Mouse (Mus musculus) gastrocnemius, adult 2 months (tissue): ENCODE measurements around the gene Coro7. TPM values are rescaled to one million over a fixed set of nuclear protein-coding genes. Genes with fewer than 3 reads are reported as not detected.

Experiments
- DNase-seq: peaks from one replicate; pipeline ENCODE4 v3.0.0; 2022
- H3K27ac ChIP-seq: fragments of 200-600 bp; 2 replicates; pipeline ENCODE4 v1.8.1; 2022; ENCODE audit warnings: mild to moderate bottlenecking
- H3K4me3 ChIP-seq: fragments of 200-600 bp; 2 replicates; pipeline ENCODE4 v1.8.1; 2022; ENCODE audit warnings: mild to moderate bottlenecking, moderate library complexity
- CTCF ChIP-seq: fragments of 200-600 bp; IDR thresholded peaks from 2 replicates; pipeline ENCODE4 v1.8.1; 2022; ENCODE audit warnings: antibody characterized with exemption, mild to moderate bottlenecking, moderate library complexity
- intact Hi-C: fragments of 180-260 bp; cut with DNase I; formaldehyde crosslinking; loops from one replicate; pipeline ENCODE4 v1.15.1; 2025
- total RNA-seq, 2 experiments: library from RNA; stranded (reverse); gene quantifications; 2 replicates each; pipeline ENCODE4 v1.2.3; 2021

Gene Coro7
- total RNA-seq, 2 experiments from 2014 or later, result 12.1 to 13.6 TPM

- intact Hi-C loops, result no loop called here
- Histone ChIP-seq H3K27ac (peak overlapping the region; percentile 91), H3K4me3 (peak overlapping the region; percentile 84)
- TF ChIP-seq CTCF, result no peak
- DNase-seq, result no peak
Measured at GRCm38 (mm10) chr16:4641119-4641838, 38.3 kb downstream of the Coro7 start.

- DNase-seq, result no peak
- TF ChIP-seq CTCF, result no peak
- intact Hi-C loops, result no loop called here
- peak overlapping the region; percentile 91 for H3K27ac ChIP-seq
- peak overlapping the region; percentile 84 for H3K4me3 ChIP-seq
Measured at GRCm38 (mm10) chr16:4640267-4641005, 39.1 kb downstream of the Coro7 start.

GRCm38 (mm10) chr16:4639831-4640237, 39.7 kb downstream of the Coro7 start, which contains the start of the genes Vasn and Dnaja3:
Gene Vasn, plus strand, starts transcription at chr16:4639941.
Gene Dnaja3, plus strand, starts transcription at chr16:4639989.
- H3K4me3 ChIP-seq, result peak within 1 kb of the TSS; percentile 84
- intact Hi-C loops, result no loop called here
- TF ChIP-seq CTCF, result no peak
- H3K27ac ChIP-seq, result peak within 1 kb of the TSS; percentile 91
- peak; percentile 93 for DNase-seq

GRCm38 (mm10) chr16:4638891-4639390, 40.6 kb downstream of the Coro7 start:
- H3K27ac ChIP-seq, result no peak overlapping the region
- DNase-seq, result no peak
- H3K4me3 ChIP-seq, result no peak overlapping the region
- intact Hi-C loops, result no loop called here
- no peak for TF ChIP-seq CTCF

- Histone ChIP-seq H3K27ac (no peak overlapping the region), H3K4me3 (no peak overlapping the region)
- intact Hi-C loops, result no loop called here
- TF ChIP-seq CTCF, result no peak
- DNase-seq, result no peak
Measured at GRCm38 (mm10) chr16:4635760-4636159, 43.8 kb downstream of the Coro7 start.

DNA sequence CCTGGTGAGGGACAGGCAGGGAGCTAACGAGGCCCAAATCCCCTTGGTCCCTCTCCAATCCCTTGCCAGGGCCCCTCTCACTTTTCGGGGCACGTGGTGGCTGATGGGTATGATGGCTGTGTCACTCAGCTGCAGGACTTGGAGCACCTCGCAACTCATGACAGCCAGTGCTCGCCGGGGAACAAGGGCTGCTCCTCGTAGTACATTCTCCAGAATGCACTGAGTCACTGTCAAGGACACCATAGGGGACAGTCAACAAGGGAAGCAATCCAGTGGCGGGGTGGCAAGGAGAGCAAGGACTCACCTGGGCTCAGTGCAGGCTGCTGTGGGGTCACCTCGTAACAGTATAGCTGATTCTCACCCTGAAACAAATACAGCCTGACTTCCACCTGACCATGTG, 44.9 kb downstream of the Coro7 start:
- H3K27ac ChIP-seq, result no peak overlapping the region

DNA sequence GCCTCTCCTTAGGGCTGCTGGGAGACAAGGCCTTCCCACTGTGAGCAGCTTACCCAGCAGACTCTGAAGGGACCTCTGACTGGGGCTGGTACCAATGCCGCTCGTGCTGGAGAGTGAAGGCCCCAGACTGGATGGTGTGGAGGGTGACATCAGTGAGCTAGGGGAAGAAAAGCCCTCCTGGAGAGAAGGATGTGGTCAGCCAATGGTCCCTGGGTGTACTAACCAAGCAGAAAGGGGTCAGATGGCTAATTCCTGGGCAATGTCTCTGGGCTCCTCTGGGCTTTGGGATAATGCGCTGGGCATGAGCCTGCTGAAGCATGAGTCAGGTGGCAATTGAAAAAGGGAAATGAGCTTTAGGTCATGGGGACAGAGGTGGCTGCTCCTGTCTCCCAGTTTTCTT, 45.9 kb downstream of the Coro7 start:
- no peak for DNase-seq
- intact Hi-C loops, result loop anchor here (5.0 kb wide), 1 partner anchor 159 kb away; the partner anchor contains the start of gene Cdip1
- no peak for TF ChIP-seq CTCF
- Histone ChIP-seq H3K27ac (no peak overlapping the region), H3K4me3 (no peak overlapping the region)

More for the DNA sequence above, 44.9 kb downstream of the Coro7 start:
- no peak overlapping the region for H3K4me3 ChIP-seq
- no peak for DNase-seq
- TF ChIP-seq CTCF, result no peak
- intact Hi-C loops, result loop anchor here (5.0 kb wide), 1 partner anchor 158 kb away; the partner anchor contains the start of gene Cdip1

GRCm38 (mm10) chr16:4632050-4632449, 47.5 kb downstream of the Coro7 start:
- intact Hi-C loops, result loop anchor here (5.0 kb wide), 1 partner anchor 160 kb away; the partner anchor contains the start of gene Cdip1
- H3K4me3 ChIP-seq, result no peak overlapping the region

GRCm38 (mm10) chr16:4629950-4630349, 49.6 kb downstream of the Coro7 start:
- intact Hi-C loops, result loop anchor here (1.0 to 5.0 kb wide), 2 partner anchors 37 to 162 kb away; partner anchors contain the start of gene Cdip1
- DNase-seq, result peak; percentile 90
- TF ChIP-seq CTCF, result no peak; the same call in 1 of the 2 replicates
- H3K27ac ChIP-seq, result no peak overlapping the region
- no peak overlapping the region for H3K4me3 ChIP-seq

More at GRCm38 (mm10) chr16:4632050-4632449, 47.5 kb downstream of the Coro7 start:
- no peak for DNase-seq
- peak; percentile 44 for TF ChIP-seq CTCF
- H3K27ac ChIP-seq, result no peak overlapping the region

GRCm38 (mm10) chr16:4628898-4629419, 50.6 kb downstream of the Coro7 start:
- H3K27ac ChIP-seq, result no peak overlapping the region
- H3K4me3 ChIP-seq, result no peak overlapping the region
- no peak for TF ChIP-seq CTCF
- DNase-seq, result no peak
- intact Hi-C loops, result no loop called here

- no peak overlapping the region for H3K4me3 ChIP-seq
- no peak for DNase-seq
- no peak for TF ChIP-seq CTCF
- intact Hi-C loops, result no loop called here
- H3K27ac ChIP-seq, result no peak overlapping the region
Measured at GRCm38 (mm10) chr16:4627105-4627504, 52.5 kb downstream of the Coro7 start.

DNA sequence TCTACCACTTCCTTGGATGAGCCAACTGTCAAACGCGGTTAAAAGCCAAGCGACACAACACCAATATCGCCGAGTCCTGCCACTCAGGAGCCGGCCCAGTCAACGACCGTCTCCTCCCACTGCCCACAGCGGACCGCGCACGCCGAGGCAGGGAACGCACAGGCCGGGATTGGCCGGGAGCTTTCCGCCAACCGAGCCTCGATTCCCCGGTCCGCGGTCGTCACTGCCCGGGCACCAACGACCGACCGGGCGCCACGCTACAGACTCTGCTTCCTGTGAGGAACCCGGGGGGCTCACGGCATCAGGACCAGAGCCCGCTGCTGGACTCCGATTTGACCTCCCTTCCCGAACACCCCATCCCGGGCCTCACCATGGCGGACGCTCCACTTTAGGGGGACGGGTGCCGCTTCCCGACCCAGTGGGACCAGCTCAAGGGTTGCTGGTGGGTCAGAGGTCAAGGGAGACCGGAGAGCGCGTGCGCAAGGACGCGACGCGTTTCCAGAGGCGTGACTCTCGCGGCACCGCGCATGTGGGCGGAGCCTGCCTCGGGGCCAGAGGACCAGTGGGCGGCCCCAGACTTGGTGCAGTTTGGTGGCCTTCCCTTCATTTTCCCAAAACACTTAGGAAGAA, 55.0 kb downstream of the Coro7 start, which contains the start of gene Pam16:
TSS of gene Pam16 (minus strand) at position 508 of the 630 bp plus-strand sequence.
- Histone ChIP-seq H3K27ac (peak within 1 kb of the TSS; percentile 96), H3K4me3 (peak within 1 kb of the TSS; percentile 97)
- intact Hi-C loops, result no loop called here
- no peak for TF ChIP-seq CTCF
- DNase-seq, result peak; percentile 96
